Mouse (Mus musculus): Measurements from ENCODE around the gene Ms4a7. TPM values are rescaled to one million over a fixed set of nuclear protein-coding genes. Genes with fewer than 3 reads are reported as not detected.

Gene Ms4a7
- polyA plus RNA-seq, 1 experiment from 2014 or later = 1.4 TPM

Other genes with a start within 250 kb of the Ms4a7 start
- not detected in 2 replicates for gene 1700017D01Rik, start 205.3 kb downstream of the Ms4a7 start, polyA plus RNA-seq (2015; fragmentation: Nextera tagmentation; extraction: Ambion mirVana)
- gene 1700025F22Rik, start 170.8 kb downstream of the Ms4a7 start, polyA plus RNA-seq (2015; fragmentation: Nextera tagmentation; extraction: Ambion mirVana) = not detected in 2 replicates
- gene Ms4a13, start 139.4 kb downstream of the Ms4a7 start, polyA plus RNA-seq (2015; fragmentation: Nextera tagmentation; extraction: Ambion mirVana) = not detected in 2 replicates
- not detected in 2 replicates for gene Ms4a12, start 103.7 kb downstream of the Ms4a7 start, polyA plus RNA-seq (2015; fragmentation: Nextera tagmentation; extraction: Ambion mirVana)
- gene Ms4a1, start 69.9 kb downstream of the Ms4a7 start, polyA plus RNA-seq (2015; fragmentation: Nextera tagmentation; extraction: Ambion mirVana) = not detected in 2 replicates
- not detected in 2 replicates for gene Ms4a5, start 52.3 kb downstream of the Ms4a7 start, polyA plus RNA-seq (2015; fragmentation: Nextera tagmentation; extraction: Ambion mirVana)
- not detected in 2 replicates for gene Ms4a14, start 21.7 kb downstream of the Ms4a7 start, polyA plus RNA-seq (2015; fragmentation: Nextera tagmentation; extraction: Ambion mirVana)
- gene Ms4a4a, start 39.4 kb upstream of the Ms4a7 start, polyA plus RNA-seq (2015; fragmentation: Nextera tagmentation; extraction: Ambion mirVana) = 1.3 and 1.4 TPM in 2 replicates
- 1.5 and 2.5 TPM in 2 replicates for gene Ms4a4c, start 68.6 kb upstream of the Ms4a7 start, polyA plus RNA-seq (2015; fragmentation: Nextera tagmentation; extraction: Ambion mirVana)
- 0.58 and 0.74 TPM in 2 replicates for gene Ms4a4b, start 107.4 kb upstream of the Ms4a7 start, polyA plus RNA-seq (2015; fragmentation: Nextera tagmentation; extraction: Ambion mirVana)
- gene Ms4a6c, start 133.2 kb upstream of the Ms4a7 start, polyA plus RNA-seq (2015; fragmentation: Nextera tagmentation; extraction: Ambion mirVana) = 8.9 and 10.1 TPM in 2 replicates
- gene Gm8369, start 149.8 kb upstream of the Ms4a7 start, polyA plus RNA-seq (2015; fragmentation: Nextera tagmentation; extraction: Ambion mirVana) = 0.10 and 0.46 TPM in 2 replicates
- 3.3 and 3.6 TPM in 2 replicates for gene Ms4a6b, start 180.4 kb upstream of the Ms4a7 start, polyA plus RNA-seq (2015; fragmentation: Nextera tagmentation; extraction: Ambion mirVana)
- 0.24 and 0.54 TPM in 2 replicates for gene Ms4a4d, start 200.7 kb upstream of the Ms4a7 start, polyA plus RNA-seq (2015; fragmentation: Nextera tagmentation; extraction: Ambion mirVana)

All from liver, embryonic 15.5 days (tissue).